Mouse (Mus musculus) cerebellum, adult 2 months (tissue): ENCODE results near the gene Slc23a2. TPM values are rescaled to one million over a fixed set of nuclear protein-coding genes. Genes with fewer than 3 reads are reported as not detected.

Source experiments
- DNase-seq, 2 experiments: peaks; one replicate each; pipeline ENCODE4 v3.0.0; 2021
- H3K27ac ChIP-seq: fragments of 200-500 bp; 2 replicates; pipeline ENCODE4 v1.5.1; 2012; ENCODE audit warnings: low read length, control low read depth, inconsistent platforms; ENCODE audit not compliant: insufficient read depth
- H3K27me3 ChIP-seq: fragments of 200-500 bp; 2 replicates; pipeline ENCODE4 v1.6.1; 2012; ENCODE audit warnings: inconsistent platforms, mild to moderate bottlenecking, low read length, moderate library complexity; ENCODE audit not compliant: control insufficient read depth, insufficient read depth
- H3K4me1 ChIP-seq: fragments of 200-500 bp; 2 replicates; pipeline ENCODE4 v1.6.1; 2011; ENCODE audit warnings: low read length; ENCODE audit not compliant: control insufficient read depth, insufficient read depth
- H3K4me3 ChIP-seq: fragments of 200-500 bp; replicated peaks from 2 replicates; pipeline ENCODE3; 2011; ENCODE audit warnings: mild to moderate bottlenecking, low read depth, low read length, control low read depth; ENCODE audit not compliant: insufficient read depth
- CTCF ChIP-seq: fragments of 200-500 bp; IDR thresholded peaks from 2 replicates; pipeline ENCODE4 v1.5.1; 2011; ENCODE audit warnings: low read depth, mild to moderate bottlenecking, control low read depth, low read length, moderate library complexity, borderline replicate concordance; ENCODE audit not compliant: insufficient read depth
- POLR2A ChIP-seq: fragments of 200-500 bp; IDR thresholded peaks from 2 replicates; pipeline ENCODE4 v1.6.1; 2011; ENCODE audit warnings: low read length, control low read depth, borderline replicate concordance; ENCODE audit not compliant: insufficient read depth
- WGBS: fragments of 180-500 bp; shearing (Covaris S2); methylation state at CpG from one replicate; pipeline ENCODE4 v1.1.7; 2018; 5-methylcytosine and 5-hydroxymethylcytosine counted together
- polyA plus RNA-seq: library from polyadenylated mRNA; depleted of rRNA; stranded (reverse); fragments of >200 nt; gene quantifications from 2 replicates; pipeline ENCODE4 v1.2.3, GENCODE M21; 2012; rRNA removed

Slc23a2 gene
- polyA plus RNA-seq, 1 experiment, result 68.6 TPM

DNA sequence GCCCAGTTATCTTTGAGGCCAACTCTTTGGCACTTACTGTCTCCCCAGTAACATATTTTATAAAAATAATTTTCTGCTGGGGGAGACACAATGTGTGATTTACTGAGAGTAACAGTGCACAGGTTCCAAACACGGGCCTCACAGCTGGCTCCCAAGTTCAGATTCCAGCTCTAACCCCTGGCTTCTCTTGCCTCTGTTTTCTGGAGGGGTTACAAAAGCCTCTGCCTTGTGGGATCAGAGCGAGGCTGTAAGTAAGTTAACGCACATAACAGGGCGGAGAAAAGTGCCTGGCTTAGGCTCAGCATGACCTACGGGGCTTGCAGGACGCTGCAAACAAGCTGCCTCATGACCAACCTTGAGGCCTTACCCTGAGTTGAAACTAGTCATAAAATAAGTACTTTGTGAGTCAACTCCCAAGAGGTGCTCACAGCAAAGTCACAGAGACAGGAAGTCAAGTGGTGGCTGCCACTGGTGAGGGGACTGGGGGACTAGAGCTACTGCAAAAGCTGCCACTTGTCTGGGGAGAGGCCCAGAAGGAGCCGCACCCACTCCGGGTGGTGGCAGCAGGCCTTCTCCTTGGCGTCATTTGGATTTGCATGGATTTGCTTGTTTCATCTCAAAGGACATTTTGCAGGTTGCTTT, 140.3 kb downstream of the Slc23a2 start:
- TF ChIP-seq CTCF, result no peak
- TF ChIP-seq POLR2A, result no peak
- WGBS, result 84% methylated on average over 9 of the region's 9 CpGs
- DNase-seq, result no peak

DNA sequence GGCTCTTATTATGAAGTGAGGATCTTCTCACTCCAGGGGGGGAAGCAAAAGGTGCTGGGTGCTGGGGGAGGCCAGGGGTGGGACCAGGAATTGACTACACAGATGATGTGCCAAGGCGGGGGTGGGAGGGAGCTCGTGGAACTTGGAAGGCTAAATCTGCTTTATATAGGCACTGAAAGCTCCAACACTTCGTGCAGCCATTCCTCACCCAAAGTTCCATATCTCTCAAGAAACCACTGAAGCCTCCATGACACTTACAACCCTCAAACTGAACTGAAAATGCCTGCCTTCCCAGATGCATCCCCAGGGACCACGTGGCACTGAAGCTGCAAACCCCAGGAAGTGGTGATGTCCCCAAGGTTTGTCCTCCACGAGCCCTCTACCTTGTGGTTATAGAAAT, 141.0 kb downstream of the Slc23a2 start:
- no peak overlapping the region for H3K4me3 ChIP-seq
- 77% methylated on average over 5 of the region's 5 CpGs for WGBS
- H3K27me3 ChIP-seq, result no peaks in the 10 kb centered on the region
- H3K4me1 ChIP-seq, result no peaks in the 10 kb centered on the region
- TF ChIP-seq POLR2A, result no peak
- DNase-seq, result no peak
- H3K27ac ChIP-seq, result no peak overlapping the region

More for the DNA sequence above, 140.3 kb downstream of the Slc23a2 start:
- Histone ChIP-seq H3K27me3 (no peaks in the 10 kb centered on the region), H3K4me1 (no peaks in the 10 kb centered on the region), H3K4me3 (no peak overlapping the region), H3K27ac (no peak overlapping the region)

Other genes starting within 250 kb of the Slc23a2 start
- gene Prnp, start 235.2 kb downstream of the Slc23a2 start, polyA plus RNA-seq, result 570 and 571 TPM in 2 replicates
- not detected in 2 replicates for gene Prn, start 235.2 kb downstream of the Slc23a2 start, polyA plus RNA-seq
- 0.31 and 0.35 TPM in 2 replicates for gene Prnd, start 194.2 kb downstream of the Slc23a2 start, polyA plus RNA-seq
- 35.8 and 44.7 TPM in 2 replicates for gene Rassf2, start 114.8 kb downstream of the Slc23a2 start, polyA plus RNA-seq
- 81.9 and 93.6 TPM in 2 replicates for gene Tmem230, start 102.7 kb upstream of the Slc23a2 start, polyA plus RNA-seq
- gene Pcna, start 108.2 kb upstream of the Slc23a2 start, polyA plus RNA-seq, result 69.3 and 73.1 TPM in 2 replicates
- 152 and 155 TPM in 2 replicates for gene Cds2, start 118.0 kb upstream of the Slc23a2 start, polyA plus RNA-seq
- 0.27 and 0.28 TPM in 2 replicates for gene Prokr2, start 240.3 kb upstream of the Slc23a2 start, polyA plus RNA-seq